Mouse (Mus musculus): ENCODE measurements at regions not wholly inside any gene's neighbourhood (a gene's known extent, or its start where the extent isn't known, plus 50 kb on each side); places are given as distances from the start of the nearest gene placed in this dataset.

GRCm38 (mm10) chr15:67278869-67279268 is 778.2 kb upstream of the Lrrc6 start:
- DNase-seq: no peak

DNA sequence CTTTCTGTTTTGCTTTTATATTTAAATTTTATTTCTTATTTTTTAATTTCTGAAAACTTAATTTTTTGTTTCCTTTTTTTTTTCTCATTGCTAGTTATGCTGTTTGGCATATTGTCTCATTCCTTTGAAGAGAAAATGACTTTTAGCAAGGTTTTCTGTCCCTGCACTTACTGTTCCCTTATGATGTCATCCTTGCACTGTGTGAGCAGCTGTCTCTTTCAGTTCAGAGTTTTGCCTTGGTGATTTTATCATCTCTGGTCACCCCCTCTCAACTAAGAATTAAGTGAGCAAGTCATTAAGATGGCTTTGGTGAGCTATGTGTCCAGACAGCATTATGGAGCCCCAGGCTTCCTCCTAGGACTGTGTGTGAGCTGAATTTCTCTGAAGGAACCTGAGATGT is 774.3 kb upstream of the Lrrc6 start:
- DNase-seq: no peak

DNA sequence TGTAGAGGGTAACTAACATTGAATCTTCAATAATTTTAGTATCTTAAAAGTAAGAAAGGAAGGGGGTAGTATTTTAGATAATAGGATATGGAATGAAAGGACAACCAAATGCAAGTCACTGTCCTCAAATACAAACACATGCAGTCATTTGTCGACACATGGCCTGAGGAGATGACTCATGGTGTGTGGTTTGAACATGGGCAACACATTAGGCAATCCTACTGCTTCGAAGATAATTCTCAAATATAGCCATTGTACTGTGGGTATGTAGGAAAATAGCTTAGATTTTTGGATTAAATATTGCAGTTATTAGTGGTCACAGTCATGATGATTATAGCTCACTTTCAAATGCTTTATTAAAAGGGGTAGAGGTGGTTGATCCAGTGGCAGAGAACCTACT is 771.7 kb upstream of the Lrrc6 start:
- no peak for DNase-seq

GRCm38 (mm10) chr15:67263723-67264122 is 763.0 kb upstream of the Lrrc6 start:
- no peak for DNase-seq

DNA sequence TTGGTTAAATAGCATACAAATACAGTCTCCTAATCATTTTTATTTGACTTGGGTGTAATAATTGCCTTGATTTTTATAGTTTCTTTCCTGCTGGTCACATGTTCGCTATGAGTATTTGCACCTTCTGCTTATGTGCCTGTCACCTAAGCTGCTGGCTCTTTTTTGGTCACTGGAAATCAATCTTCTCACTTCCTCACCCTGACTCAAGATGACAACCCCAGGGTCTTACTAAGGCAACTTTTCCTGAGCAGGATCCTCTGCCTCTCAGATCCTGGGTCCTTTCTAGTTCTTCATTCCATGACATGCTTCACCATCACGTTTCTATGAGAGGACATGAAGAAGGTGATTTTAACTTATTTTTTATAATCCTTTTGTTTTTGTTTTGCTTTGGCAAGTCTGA is 762.6 kb upstream of the Lrrc6 start:
- DNase-seq: no peak

GRCm38 (mm10) chr15:67262269-67262668 is 761.6 kb upstream of the Lrrc6 start:
- DNase-seq: no peak

DNA sequence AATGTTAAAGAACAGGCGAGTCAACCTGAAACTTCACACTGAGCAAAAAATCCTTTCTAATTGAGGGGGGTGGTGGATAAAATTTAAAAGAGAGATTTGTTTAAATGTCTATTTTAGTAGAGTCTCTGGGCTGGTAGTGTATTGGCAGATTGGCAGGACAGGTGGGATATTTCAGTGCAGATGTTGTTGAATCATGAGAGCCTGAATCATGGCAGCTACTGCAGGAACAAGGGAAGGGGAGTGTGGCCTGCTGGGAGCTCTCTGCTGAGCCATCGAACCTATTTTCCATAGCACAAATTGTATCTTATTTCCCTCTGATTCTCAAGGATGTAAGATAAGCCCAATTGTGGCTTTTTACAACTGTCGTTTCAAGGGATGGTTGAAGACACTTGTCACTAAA is 760.0 kb upstream of the Lrrc6 start:
- DNase-seq: no peak

- DNase-seq: no peak
These were observed 748.4 kb upstream of the Lrrc6 start for GRCm38 (mm10) chr15:67249147-67249546.

DNA sequence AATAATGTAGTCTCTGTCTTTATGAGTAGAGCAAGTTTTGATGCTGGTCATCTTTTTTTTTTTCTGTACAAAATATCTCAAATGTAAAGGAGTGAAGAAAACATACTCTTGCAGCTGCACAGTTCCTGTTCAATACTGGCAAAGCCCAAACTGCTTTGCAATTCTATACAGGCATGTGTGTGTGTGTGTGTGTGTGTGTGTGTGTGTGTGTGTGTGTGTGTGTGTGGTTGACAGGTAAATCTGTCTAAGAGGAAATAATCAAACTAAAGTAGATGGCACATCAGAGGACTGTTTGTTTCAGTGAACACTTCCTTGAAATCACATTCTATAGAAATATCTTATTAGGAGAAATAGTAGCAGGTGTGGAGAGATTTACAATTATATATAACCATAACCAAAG is 747.8 kb upstream of the Lrrc6 start:
- no peak for DNase-seq

GRCm38 (mm10) chr15:67245658-67246268 is 745.1 kb upstream of the Lrrc6 start:
- DNase-seq: no peak

DNA sequence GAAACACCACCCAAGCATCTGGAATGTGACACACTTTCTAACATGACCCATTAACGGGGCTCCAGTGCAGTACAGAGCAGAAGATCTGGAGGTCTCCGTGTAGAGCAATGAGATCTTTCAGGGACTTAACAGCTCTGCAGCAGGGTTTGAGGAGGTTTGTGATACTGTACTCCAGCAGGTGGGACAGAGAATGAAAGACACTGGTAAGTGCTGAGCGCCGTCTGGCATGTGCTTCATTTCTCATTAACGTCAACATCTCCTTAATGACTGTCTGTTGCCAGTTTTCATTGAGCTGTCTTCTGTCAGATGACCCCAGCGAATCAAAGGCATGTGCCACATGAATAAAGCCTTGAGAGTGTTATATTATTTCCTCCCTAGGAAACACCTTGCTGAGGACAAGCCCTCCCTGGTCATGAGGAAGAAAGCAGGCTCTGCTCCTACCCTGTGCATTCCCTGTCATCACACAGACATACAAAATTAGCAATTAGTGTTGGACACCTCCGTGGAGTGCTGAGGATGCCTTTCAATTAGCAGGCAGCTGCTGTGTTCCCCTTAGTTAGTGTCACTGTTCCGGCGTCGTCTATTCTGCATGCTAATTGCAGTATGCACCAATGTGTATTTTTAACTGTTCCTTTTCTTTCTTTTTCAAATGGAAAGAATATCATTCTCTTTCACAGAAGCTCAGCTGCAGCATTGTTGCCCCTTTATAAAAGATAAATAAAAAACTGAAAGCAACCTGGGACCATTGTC is 744.4 kb upstream of the Lrrc6 start:
- no peak for DNase-seq

- no peak for DNase-seq
These were observed 734.5 kb upstream of the Lrrc6 start for GRCm38 (mm10) chr15:67235107-67235785.

GRCm38 (mm10) chr15:67229359-67229758 is 728.6 kb upstream of the Lrrc6 start:
- no peak for DNase-seq

DNA sequence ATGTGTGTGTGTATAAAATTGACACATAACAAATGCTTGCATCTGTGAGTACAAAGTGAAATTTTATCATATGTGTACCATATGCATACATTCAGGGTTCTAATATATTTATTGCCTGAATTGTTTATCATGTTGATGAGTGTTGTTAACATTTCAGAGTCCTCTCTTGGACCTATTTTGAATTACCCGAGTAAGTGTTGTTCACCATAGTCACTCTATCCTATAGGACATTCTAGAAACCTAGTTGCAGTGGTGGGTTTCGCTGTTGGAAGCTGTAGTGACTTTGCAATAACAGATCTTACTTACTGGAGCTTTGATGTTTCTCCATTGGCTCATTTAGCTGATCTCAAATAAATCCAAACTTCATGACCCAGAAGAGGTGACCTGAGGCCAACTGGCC is 727.9 kb upstream of the Lrrc6 start:
- no peak for DNase-seq

- DNase-seq: no peak
These were observed 726.9 kb upstream of the Lrrc6 start for GRCm38 (mm10) chr15:67227456-67228164.

DNA sequence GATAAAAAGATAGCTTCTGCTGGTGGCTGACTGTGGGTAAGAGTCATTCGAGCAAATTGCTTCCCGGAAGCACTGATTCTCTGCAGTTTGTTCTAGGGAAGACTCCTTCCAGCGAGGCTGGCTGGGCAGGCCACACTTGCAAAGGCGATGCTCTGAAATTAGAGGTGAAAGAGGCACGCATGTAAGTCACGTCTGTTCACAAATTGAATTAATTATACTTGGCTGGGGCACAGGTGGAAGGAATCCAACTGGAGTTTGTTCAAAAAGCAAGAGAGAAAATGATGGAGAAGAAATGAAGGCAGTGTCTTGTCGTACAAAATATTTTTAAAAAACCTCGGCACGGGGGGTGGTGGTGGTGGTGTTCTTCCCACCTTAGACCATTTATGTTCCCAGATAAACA is 726.2 kb upstream of the Lrrc6 start:
- no peak for DNase-seq

All from kidney, adult 18-20 months (tissue).